Mouse (Mus musculus): ENCODE data around the gene Cdh13. TPM values are rescaled to one million over a fixed set of nuclear protein-coding genes. Genes with fewer than 3 reads are reported as not detected.

The Cdh13 gene
- polyA plus RNA-seq, 1 experiment from 2014 or later, result 15.7 TPM

- no peak overlapping the region for H3K4me3 ChIP-seq
- H3K36me3 ChIP-seq, result no peaks in the 10 kb centered on the region
- no peaks in the 10 kb centered on the region for H3K27me3 ChIP-seq
- no peak overlapping the region for H3K9ac ChIP-seq
- H3K9me3 ChIP-seq, result no peaks in the 10 kb centered on the region
- H3K4me1 ChIP-seq, result no peaks in the 10 kb centered on the region
- 83% methylated on average over 7 of the region's 7 CpGs for WGBS
- no peak overlapping the region for H3K4me2 ChIP-seq (replicated peaks)
- no peak overlapping the region for H3K27ac ChIP-seq
- no peak for ATAC-seq (ENCODE audit: low FRiP score, low read depth)
Observed at GRCm38 (mm10) chr8:118393909-118394650, 110.5 kb downstream of the Cdh13 start.

DNA sequence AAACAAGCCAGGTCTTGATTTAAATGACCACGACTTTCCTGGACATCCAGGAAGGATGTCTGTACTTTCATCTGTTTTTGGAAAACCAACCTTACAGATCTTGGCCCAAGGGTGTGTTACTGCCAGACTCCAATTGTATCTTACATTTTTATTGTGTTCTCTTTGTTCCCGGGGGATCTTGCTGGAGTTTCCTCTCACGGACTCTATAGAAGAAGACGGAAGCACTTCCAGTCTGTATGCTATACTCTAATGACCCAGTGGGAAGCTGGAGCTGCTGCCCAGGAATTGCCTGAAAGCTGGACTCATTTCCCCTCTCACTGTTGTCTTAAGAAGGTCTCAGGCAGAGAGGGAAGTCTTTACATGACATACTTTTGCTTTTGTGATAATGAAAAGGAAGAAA, 111.6 kb downstream of the Cdh13 start:
- 75% methylated on average over 4 of the region's 4 CpGs for WGBS
- no peaks in the 10 kb centered on the region for H3K36me3 ChIP-seq
- no peak overlapping the region for H3K4me2 ChIP-seq (replicated peaks)
- H3K9ac ChIP-seq, result no peak overlapping the region
- H3K4me3 ChIP-seq, result no peak overlapping the region
- no peak overlapping the region for H3K27ac ChIP-seq
- ATAC-seq (ENCODE audit: low FRiP score, low read depth), result no peak
- no peaks in the 10 kb centered on the region for H3K4me1 ChIP-seq
- H3K27me3 ChIP-seq, result no peaks in the 10 kb centered on the region
- no peaks in the 10 kb centered on the region for H3K9me3 ChIP-seq

- Histone ChIP-seq H3K4me3 (no peak overlapping the region), H3K36me3 (no peaks in the 10 kb centered on the region), H3K27ac (no peak overlapping the region), H3K4me1 (no peaks in the 10 kb centered on the region), H3K9me3 (peaks cover 8% of the 10 kb centered on the region; the same call in 1 of the 2 replicates), H3K4me2 (replicated peaks) (no peak overlapping the region), H3K9ac (no peak overlapping the region), H3K27me3 (no peaks in the 10 kb centered on the region)
- WGBS, result 87% methylated on average over 3 of the region's 3 CpGs
- no peak for ATAC-seq (ENCODE audit: low FRiP score, low read depth)
Observed at GRCm38 (mm10) chr8:118404836-118405235, 121.3 kb downstream of the Cdh13 start.

- H3K9ac ChIP-seq, result no peak overlapping the region
- no peaks in the 10 kb centered on the region for H3K4me1 ChIP-seq
- H3K4me3 ChIP-seq, result no peak overlapping the region
- no peaks in the 10 kb centered on the region for H3K27me3 ChIP-seq
- peaks cover 8% of the 10 kb centered on the region; the same call in 1 of the 2 replicates for H3K9me3 ChIP-seq
- no peaks in the 10 kb centered on the region for H3K36me3 ChIP-seq
- 59% methylated on average over 6 of the region's 6 CpGs for WGBS
- H3K27ac ChIP-seq, result no peak overlapping the region
- no peak overlapping the region for H3K4me2 ChIP-seq (replicated peaks)
- ATAC-seq (ENCODE audit: low FRiP score, low read depth), result no peak
Observed at GRCm38 (mm10) chr8:118407322-118407721, 123.8 kb downstream of the Cdh13 start.

DNA sequence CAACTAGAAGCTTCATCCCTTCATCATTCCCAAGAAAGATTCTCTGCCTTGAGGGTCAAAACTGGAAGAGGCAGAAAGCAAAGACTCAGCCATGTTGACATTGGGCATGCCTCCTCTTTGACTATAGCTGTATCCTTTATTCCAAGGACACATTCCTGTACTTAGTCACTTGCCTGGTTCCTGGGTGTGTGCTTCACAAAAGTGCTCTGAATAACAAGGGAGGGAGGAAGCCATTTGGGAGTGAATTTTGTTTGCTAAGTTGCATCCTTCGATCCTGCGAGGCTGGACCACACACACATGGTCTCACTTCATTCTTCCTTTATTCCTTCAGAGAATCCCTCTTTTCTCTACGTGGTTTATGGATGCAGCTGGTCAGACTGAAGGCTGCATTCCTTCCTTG, 125.9 kb downstream of the Cdh13 start:
- no peak for ATAC-seq (ENCODE audit: low FRiP score, low read depth)
- WGBS, result 88% methylated on average over 3 of the region's 3 CpGs
- Histone ChIP-seq H3K27me3 (no peaks in the 10 kb centered on the region), H3K4me2 (replicated peaks) (no peak overlapping the region), H3K36me3 (no peaks in the 10 kb centered on the region), H3K4me1 (no peaks in the 10 kb centered on the region), H3K4me3 (no peak overlapping the region), H3K9ac (no peak overlapping the region), H3K27ac (no peak overlapping the region), H3K9me3 (no peaks in the 10 kb centered on the region)

DNA sequence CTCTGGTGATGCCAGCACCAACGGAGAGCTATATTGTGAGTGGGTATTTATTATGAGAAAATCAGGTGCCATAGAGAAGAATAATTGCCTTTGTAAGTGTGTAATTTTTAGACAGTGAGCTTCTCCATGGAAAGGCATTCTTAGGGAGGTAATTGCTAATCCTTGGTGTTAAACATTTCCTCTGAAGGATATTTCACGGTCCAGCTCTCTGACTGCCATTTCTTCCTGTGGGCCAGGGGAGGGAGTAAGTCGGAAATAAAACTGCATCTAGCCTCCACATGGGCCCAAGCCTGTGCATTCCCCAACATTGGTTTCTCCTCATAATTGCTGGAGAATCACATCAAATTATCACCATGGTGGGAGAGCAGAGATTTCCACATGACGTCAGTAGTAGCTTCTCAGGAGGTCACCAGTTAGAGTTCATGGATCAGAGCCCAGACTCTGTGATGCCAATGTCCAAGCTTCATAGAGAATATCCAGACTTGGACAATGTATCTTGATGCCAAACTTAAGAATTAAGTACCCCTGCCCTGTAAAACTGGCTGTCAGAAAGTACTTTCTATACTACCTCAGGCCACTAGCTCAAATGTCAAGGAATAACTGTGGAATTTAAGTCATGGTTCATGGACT, 126.9 kb downstream of the Cdh13 start:
- H3K4me1 ChIP-seq, result no peaks in the 10 kb centered on the region
- no peak overlapping the region for H3K27ac ChIP-seq
- no peak for ATAC-seq (ENCODE audit: low FRiP score, low read depth)
- no peaks in the 10 kb centered on the region for H3K27me3 ChIP-seq
- H3K4me3 ChIP-seq, result no peak overlapping the region
- H3K9ac ChIP-seq, result no peak overlapping the region
- no peaks in the 10 kb centered on the region for H3K9me3 ChIP-seq
- H3K36me3 ChIP-seq, result no peaks in the 10 kb centered on the region
- no peak overlapping the region for H3K4me2 ChIP-seq (replicated peaks)
- WGBS, result 87% methylated on average over 4 of the region's 4 CpGs

DNA sequence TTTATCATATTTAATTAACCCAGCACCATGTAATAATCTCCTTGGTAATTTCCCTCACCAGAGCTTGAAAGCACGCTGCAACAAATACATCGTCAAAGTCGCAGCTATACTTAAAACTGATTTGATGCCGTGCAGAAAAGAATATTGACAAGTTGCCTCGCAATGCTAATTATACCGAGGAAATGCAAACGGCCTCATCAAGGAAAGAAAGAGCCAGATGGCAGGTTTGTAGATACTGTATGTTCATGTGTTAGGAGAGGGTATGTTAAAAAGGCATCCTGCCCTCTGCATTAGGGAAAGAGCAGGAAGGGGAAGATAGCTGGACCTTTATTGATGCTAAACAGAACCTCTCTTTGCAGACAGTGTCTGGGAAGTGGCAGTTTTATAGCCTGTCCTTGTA, 132.1 kb downstream of the Cdh13 start:
- Histone ChIP-seq H3K9ac (no peak overlapping the region), H3K4me1 (no peaks in the 10 kb centered on the region), H3K27ac (no peak overlapping the region), H3K4me2 (replicated peaks) (no peak overlapping the region), H3K9me3 (no peaks in the 10 kb centered on the region), H3K36me3 (no peaks in the 10 kb centered on the region), H3K4me3 (no peak overlapping the region), H3K27me3 (no peaks in the 10 kb centered on the region; the same call in 1 of the 2 replicates)
- WGBS, result 67% methylated on average over 7 of the region's 7 CpGs
- ATAC-seq (ENCODE audit: low FRiP score, low read depth), result no peak

DNA sequence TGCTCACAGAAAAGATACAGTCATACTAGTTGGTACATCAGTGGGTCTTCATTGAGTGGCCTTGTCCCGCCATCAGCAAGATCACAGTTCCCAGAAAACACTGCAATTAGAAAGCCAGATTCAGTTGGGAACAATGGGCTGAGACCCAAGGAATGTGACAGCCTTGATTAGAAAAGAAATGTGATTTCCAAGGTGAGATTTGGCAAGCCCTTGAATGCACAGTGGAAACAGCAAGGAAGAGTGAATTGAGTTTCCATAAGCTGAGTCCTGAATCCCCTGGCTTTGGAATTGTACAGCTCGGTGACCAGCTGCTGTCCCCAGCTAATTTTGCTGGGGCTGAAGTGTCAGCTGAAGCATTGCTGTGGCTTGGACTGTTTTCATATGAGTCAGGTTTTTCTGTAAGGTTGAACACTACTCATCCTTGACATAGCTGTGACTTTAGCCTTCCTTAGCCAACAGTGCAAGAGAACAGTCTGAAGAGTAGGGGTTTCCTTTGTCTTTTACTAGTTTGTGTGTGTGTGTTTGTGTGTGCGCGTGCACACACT, 133.3 kb downstream of the Cdh13 start:
- Histone ChIP-seq H3K9ac (no peak overlapping the region), H3K4me1 (no peaks in the 10 kb centered on the region), H3K9me3 (no peaks in the 10 kb centered on the region), H3K4me3 (no peak overlapping the region), H3K27me3 (no peaks in the 10 kb centered on the region; the same call in 1 of the 2 replicates), H3K4me2 (replicated peaks) (no peak overlapping the region), H3K27ac (no peak overlapping the region), H3K36me3 (no peaks in the 10 kb centered on the region)
- WGBS, result 84% methylated on average over 4 of the region's 4 CpGs
- ATAC-seq (ENCODE audit: low FRiP score, low read depth), result no peak

DNA sequence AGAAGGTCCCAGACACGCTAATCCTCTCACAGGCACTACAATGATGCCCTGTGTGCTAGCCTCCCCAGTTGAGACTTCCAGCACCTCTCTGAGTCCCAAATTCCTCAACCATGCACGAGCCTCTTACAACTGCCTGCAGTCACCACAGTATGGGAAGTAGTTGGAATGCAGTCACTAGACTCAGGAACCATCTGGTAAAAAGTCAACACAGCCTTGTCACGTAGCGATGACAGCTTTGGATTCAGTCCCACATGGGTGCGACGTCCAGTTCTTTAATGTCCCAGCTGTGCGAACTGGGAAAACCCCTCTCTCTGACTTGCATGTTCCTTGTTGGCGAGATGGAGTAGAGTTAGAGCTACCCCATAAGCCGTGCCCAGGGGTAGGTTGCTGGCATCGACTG, 139.1 kb downstream of the Cdh13 start:
- H3K4me3 ChIP-seq, result no peak overlapping the region
- H3K4me2 ChIP-seq (replicated peaks), result no peak overlapping the region
- no peak overlapping the region for H3K9ac ChIP-seq
- no peaks in the 10 kb centered on the region for H3K36me3 ChIP-seq
- H3K27me3 ChIP-seq, result no peaks in the 10 kb centered on the region
- no peak overlapping the region for H3K27ac ChIP-seq
- 83% methylated on average over 10 of the region's 10 CpGs for whole genome bisulfite sequencing
- ATAC-seq (ENCODE audit: low FRiP score, low read depth), result no peak
- no peaks in the 10 kb centered on the region for H3K4me1 ChIP-seq
- H3K9me3 ChIP-seq, result no peaks in the 10 kb centered on the region

GRCm38 (mm10) chr8:118428941-118429340, 145.4 kb downstream of the Cdh13 start:
- Histone ChIP-seq H3K4me1 (peaks cover 4% of the 10 kb centered on the region; the same call in 1 of the 2 replicates), H3K4me3 (no peak overlapping the region), H3K36me3 (no peaks in the 10 kb centered on the region), H3K9me3 (no peaks in the 10 kb centered on the region), H3K4me2 (replicated peaks) (no peak overlapping the region), H3K27ac (no peak overlapping the region), H3K27me3 (no peaks in the 10 kb centered on the region), H3K9ac (no peak overlapping the region)
- ATAC-seq (ENCODE audit: low FRiP score, low read depth), result no peak
- 68% methylated on average over 7 of the region's 7 CpGs for WGBS

DNA sequence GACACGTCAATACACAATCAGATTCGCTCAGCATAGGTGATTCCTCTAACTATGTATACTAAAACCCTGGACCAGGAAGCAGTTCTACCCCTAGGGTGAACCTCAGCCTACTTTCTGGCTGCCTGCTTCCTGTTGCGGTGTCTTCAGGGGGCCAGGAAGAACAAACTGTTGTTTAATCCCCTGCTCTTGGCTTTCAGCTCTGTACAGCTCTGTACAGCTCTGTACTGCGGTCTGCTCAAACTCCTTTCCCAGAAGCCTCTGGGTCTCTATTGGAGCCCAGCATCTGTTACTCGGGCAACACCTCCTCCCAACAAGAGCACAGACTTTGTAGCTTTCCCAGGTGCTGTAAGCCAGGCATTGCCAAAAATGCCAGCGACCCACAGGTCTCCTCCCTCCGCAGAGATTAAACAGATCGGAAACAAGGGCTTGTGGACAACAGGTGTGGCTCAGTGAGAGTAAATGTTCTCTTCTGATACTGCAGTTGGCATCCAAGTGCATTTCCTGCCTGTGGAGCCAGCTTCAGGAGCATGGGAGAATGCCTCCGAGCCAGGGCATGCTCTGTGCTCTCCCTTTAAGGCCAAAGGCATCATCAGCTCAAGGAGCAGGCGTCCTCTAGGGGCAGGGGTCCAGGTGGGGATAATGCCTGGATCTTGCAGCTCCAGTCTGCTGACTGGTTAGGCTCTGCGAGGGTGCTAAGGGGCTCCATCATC, 148.4 kb downstream of the Cdh13 start:
- Histone ChIP-seq H3K4me2 (replicated peaks) (no peak overlapping the region), H3K9ac (no peak overlapping the region), H3K27ac (no peak overlapping the region), H3K9me3 (no peaks in the 10 kb centered on the region), H3K27me3 (no peaks in the 10 kb centered on the region), H3K4me3 (no peak overlapping the region), H3K36me3 (no peaks in the 10 kb centered on the region), H3K4me1 (peaks cover 4% of the 10 kb centered on the region; the same call in 1 of the 2 replicates)
- WGBS, result 67% methylated on average over 11 of the region's 11 CpGs
- no peak for ATAC-seq (ENCODE audit: low FRiP score, low read depth)

GRCm38 (mm10) chr8:118433553-118434180, 150.1 kb downstream of the Cdh13 start:
- Histone ChIP-seq H3K9ac (no peak overlapping the region), H3K4me2 (replicated peaks) (no peak overlapping the region), H3K4me1 (peaks cover 4% of the 10 kb centered on the region; the same call in 1 of the 2 replicates), H3K27ac (no peak overlapping the region), H3K4me3 (no peak overlapping the region), H3K27me3 (no peaks in the 10 kb centered on the region), H3K9me3 (no peaks in the 10 kb centered on the region), H3K36me3 (no peaks in the 10 kb centered on the region)
- 86% methylated on average over 3 of the region's 3 CpGs for WGBS
- ATAC-seq (ENCODE audit: low FRiP score, low read depth), result no peak
